Mouse (Mus musculus) hindbrain, embryonic 10.5 days (tissue): ENCODE measurements around the gene Eif5. TPM values are rescaled to one million over a fixed set of nuclear protein-coding genes. Genes with fewer than 3 reads are reported as not detected.
"Not testable (repeated sequence)": the region's sequence is repeated elsewhere in the genome, so short reads cannot be mapped to it uniquely, and the experiment has no call there.

ENCODE experiments used
- DNase-seq: peaks from one replicate; pipeline ENCODE4 v3.0.0-alpha.2; 2017; ENCODE audit warnings: low spot score
- H3K27ac ChIP-seq: fragments of 300-500 bp; sonication (generic); 2 replicates; pipeline ENCODE4 v1.5.1; 2016; ENCODE audit warnings: mild to moderate bottlenecking, moderate library complexity
- H3K27me3 ChIP-seq: fragments of 300-500 bp; sonication (generic); 2 replicates; pipeline ENCODE4 v1.6.1; 2016; ENCODE audit warnings: mild to moderate bottlenecking; ENCODE audit not compliant: poor library complexity, insufficient read depth, severe bottlenecking
- H3K36me3 ChIP-seq: fragments of 300-500 bp; sonication (generic); 2 replicates; pipeline ENCODE4 v1.6.1; 2016; ENCODE audit warnings: mild to moderate bottlenecking, moderate library complexity
- H3K4me1 ChIP-seq: fragments of 300-500 bp; sonication (generic); replicated peaks from 2 replicates; pipeline ENCODE4 v1.6.1; 2016; ENCODE audit warnings: mild to moderate bottlenecking
- H3K4me3 ChIP-seq: fragments of 300-500 bp; sonication (generic); 2 replicates; pipeline ENCODE4 v1.5.1; 2016; ENCODE audit warnings: mild to moderate bottlenecking, moderate library complexity
- H3K9me3 ChIP-seq: fragments of 300-500 bp; sonication (generic); 2 replicates; pipeline ENCODE4 v1.6.1; 2016; ENCODE audit warnings: mild to moderate bottlenecking, moderate library complexity
- WGBS: fragments of 180-500 bp; shearing (Covaris S2); methylation state at CpG from one replicate; pipeline ENCODE4 v1.1.7; 2016; 5-methylcytosine and 5-hydroxymethylcytosine counted together
- polyA plus RNA-seq: library from polyadenylated mRNA; unstranded; fragments of >200 nt; fragmentation: Nextera tagmentation; extraction: Ambion mirVana; gene quantifications from 2 replicates; pipeline ENCODE4 v1.2.1, GENCODE M21; 2016

Gene Eif5
- 570 and 710 TPM in 2 replicates for polyA plus RNA-seq

GRCm38 (mm10) chr12:111537796-111538291, at the start of gene Eif5:
Eif5 (plus strand) TSS chr12:111538016.
- H3K4me1 ChIP-seq = peaks cover 40% of the 10 kb centered on the region
- H3K27ac ChIP-seq = peak within 1 kb of the TSS; percentile 99
- H3K9me3 ChIP-seq = no peaks in the 10 kb centered on the region
- WGBS = 1% methylated on average over 46 of the region's 47 CpGs
- no peaks in the 10 kb centered on the region for H3K27me3 ChIP-seq
- peak within 1 kb of the TSS; percentile 97 for H3K4me3 ChIP-seq
- peak; percentile 100 for DNase-seq
- H3K36me3 ChIP-seq = peaks cover 44% of the 10 kb centered on the region

GRCm38 (mm10) chr12:111489261-111489865, 48.5 kb upstream of the Eif5 start:
- DNase-seq = no peak
- H3K4me1 ChIP-seq = peaks cover 21% of the 10 kb centered on the region
- H3K36me3 ChIP-seq = no peaks in the 10 kb centered on the region
- no peak overlapping the region for H3K27ac ChIP-seq
- H3K9me3 ChIP-seq = no peaks in the 10 kb centered on the region
- H3K4me3 ChIP-seq = no peak overlapping the region
- peaks cover 52% of the 10 kb centered on the region for H3K27me3 ChIP-seq
- WGBS = 76% methylated on average over 11 of the region's 11 CpGs

- no peak for DNase-seq
- no peak overlapping the region for H3K4me3 ChIP-seq
- H3K27ac ChIP-seq = no peak overlapping the region
- WGBS = 80% methylated on average over 4 of the region's 4 CpGs
- peaks cover 9% of the 10 kb centered on the region for H3K4me1 ChIP-seq
- H3K36me3 ChIP-seq = no peaks in the 10 kb centered on the region
- no peaks in the 10 kb centered on the region for H3K9me3 ChIP-seq
- H3K27me3 ChIP-seq = no peaks in the 10 kb centered on the region
Measured at GRCm38 (mm10) chr12:111494931-111495330, 42.9 kb upstream of the Eif5 start.

DNA sequence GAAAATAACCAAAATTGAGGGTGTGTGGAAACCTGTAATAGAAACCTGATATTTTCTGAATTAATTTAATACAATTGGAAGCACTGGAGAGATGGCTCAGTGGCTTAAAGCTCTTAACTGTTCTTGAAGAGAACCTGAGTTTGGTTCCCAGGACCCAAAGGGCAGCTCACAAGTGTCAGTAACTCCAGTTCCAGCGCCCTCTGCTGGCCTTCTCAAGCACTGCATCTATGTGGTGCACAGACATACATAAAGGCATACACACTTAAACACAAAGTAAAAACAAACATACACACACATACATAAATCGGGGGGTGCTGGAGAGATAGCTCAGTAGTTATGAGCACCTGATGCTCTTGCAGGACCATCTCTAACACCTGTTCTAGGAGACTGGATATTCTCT, 40.7 kb upstream of the Eif5 start:
- no peak for DNase-seq
- Histone ChIP-seq H3K4me3 (no peak overlapping the region), H3K27me3 (no peaks in the 10 kb centered on the region), H3K9me3 (peaks cover 1% of the 10 kb centered on the region; the same call in 1 of the 2 replicates), H3K27ac (no peak overlapping the region), H3K36me3 (no peaks in the 10 kb centered on the region), H3K4me1 (peaks cover 26% of the 10 kb centered on the region)
- WGBS = 50% methylated on average over 2 of the region's 2 CpGs

GRCm38 (mm10) chr12:111499617-111500016, 38.2 kb upstream of the Eif5 start:
- Histone ChIP-seq H3K27me3 (peaks cover 9% of the 10 kb centered on the region; the same call in 1 of the 2 replicates), H3K36me3 (no peaks in the 10 kb centered on the region), H3K27ac (peak overlapping the region; percentile 89), H3K4me1 (peaks cover 33% of the 10 kb centered on the region), H3K9me3 (peaks cover 7% of the 10 kb centered on the region; the same call in 1 of the 2 replicates), H3K4me3 (no peak overlapping the region)
- no peak for DNase-seq
- WGBS = 53% methylated on average over 5 of the region's 5 CpGs

DNA sequence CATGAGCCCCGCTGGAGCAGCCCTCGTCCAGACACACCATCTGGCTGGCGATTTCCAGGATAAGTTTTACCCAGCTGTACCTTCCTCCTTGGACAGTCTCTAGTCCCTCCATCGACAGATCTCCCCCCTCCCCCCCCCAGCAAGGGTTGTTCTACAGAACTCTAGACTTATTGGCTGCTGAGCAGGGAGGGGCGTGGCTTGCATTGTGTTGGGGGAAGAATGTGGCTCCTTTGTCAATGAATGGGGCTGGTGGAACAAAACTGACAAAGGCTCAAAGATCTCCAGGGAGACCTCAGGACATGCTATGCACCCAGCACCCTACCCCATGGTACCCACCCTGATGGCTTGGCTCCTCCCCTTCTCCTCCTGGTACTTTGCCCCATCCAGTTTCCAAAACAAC, 37.1 kb upstream of the Eif5 start:
- H3K4me1 ChIP-seq = peaks cover 35% of the 10 kb centered on the region
- no peaks in the 10 kb centered on the region for H3K36me3 ChIP-seq
- peak overlapping the region; percentile 34 for H3K4me3 ChIP-seq
- peak overlapping the region; percentile 89 for H3K27ac ChIP-seq
- H3K27me3 ChIP-seq = peaks cover 10% of the 10 kb centered on the region; the same call in 1 of the 2 replicates
- peak; percentile 85 for DNase-seq
- 15% methylated on average over 5 of the region's 5 CpGs for WGBS
- H3K9me3 ChIP-seq = peaks cover 7% of the 10 kb centered on the region; the same call in 1 of the 2 replicates

- 88% methylated on average over 12 of the region's 12 CpGs for WGBS
- DNase-seq = no peak
Measured at GRCm38 (mm10) chr12:111503063-111503567, 34.7 kb upstream of the Eif5 start.

GRCm38 (mm10) chr12:111503571-111503970, 34.2 kb upstream of the Eif5 start:
- WGBS = 75% methylated on average over 5 of the region's 5 CpGs
- H3K4me3 ChIP-seq = no peak overlapping the region

More at GRCm38 (mm10) chr12:111503063-111503567, 34.7 kb upstream of the Eif5 start:
- Histone ChIP-seq H3K4me1 (peaks cover 35% of the 10 kb centered on the region), H3K4me3 (no peak overlapping the region), H3K36me3 (no peaks in the 10 kb centered on the region), H3K27ac (no peak overlapping the region), H3K9me3 (peaks cover 7% of the 10 kb centered on the region; the same call in 1 of the 2 replicates), H3K27me3 (peaks cover 10% of the 10 kb centered on the region; the same call in 1 of the 2 replicates)

GRCm38 (mm10) chr12:111504904-111505303, 32.9 kb upstream of the Eif5 start:
- Histone ChIP-seq H3K9me3 (peaks cover 7% of the 10 kb centered on the region; the same call in 1 of the 2 replicates), H3K4me3 (peak overlapping the region; percentile 32), H3K36me3 (no peaks in the 10 kb centered on the region), H3K4me1 (peaks cover 26% of the 10 kb centered on the region), H3K27ac (no peak overlapping the region), H3K27me3 (peaks cover 10% of the 10 kb centered on the region; the same call in 1 of the 2 replicates)
- 7% methylated on average over 12 of the region's 12 CpGs for WGBS
- DNase-seq = peak; percentile 89

More at GRCm38 (mm10) chr12:111503571-111503970, 34.2 kb upstream of the Eif5 start:
- Histone ChIP-seq H3K27me3 (peaks cover 10% of the 10 kb centered on the region; the same call in 1 of the 2 replicates), H3K36me3 (no peaks in the 10 kb centered on the region), H3K27ac (no peak overlapping the region), H3K9me3 (peaks cover 7% of the 10 kb centered on the region; the same call in 1 of the 2 replicates), H3K4me1 (peaks cover 35% of the 10 kb centered on the region)
- no peak for DNase-seq

DNA sequence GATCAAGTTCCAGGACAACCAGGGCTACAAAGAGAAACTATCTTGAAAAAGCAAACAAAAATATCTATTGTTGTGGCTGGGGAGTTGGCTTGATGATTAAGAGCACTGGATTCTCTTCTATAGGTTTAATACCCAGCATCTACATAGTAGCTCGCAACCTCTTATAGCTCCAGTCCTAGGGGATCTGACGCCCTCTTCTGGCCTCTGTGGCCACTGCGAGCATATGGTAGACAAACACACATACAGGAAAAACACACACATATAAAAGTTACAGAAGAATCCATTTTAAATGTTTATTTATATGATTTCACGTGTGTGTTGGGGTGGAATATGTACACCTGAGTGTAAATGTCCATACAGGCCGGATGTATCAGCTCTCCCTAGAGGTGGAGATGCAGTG, 30.8 kb upstream of the Eif5 start:
- no peak for DNase-seq
- no peak overlapping the region for H3K4me3 ChIP-seq
- H3K36me3 ChIP-seq = no peaks in the 10 kb centered on the region
- peaks cover 6% of the 10 kb centered on the region; the same call in 1 of the 2 replicates for H3K9me3 ChIP-seq
- peaks cover 10% of the 10 kb centered on the region; the same call in 1 of the 2 replicates for H3K27me3 ChIP-seq
- H3K4me1 ChIP-seq = peaks cover 9% of the 10 kb centered on the region
- H3K27ac ChIP-seq = no peak overlapping the region
- 65% methylated on average over 5 of the region's 5 CpGs for WGBS

- H3K9me3 ChIP-seq = no peaks in the 10 kb centered on the region
- H3K4me1 ChIP-seq = peaks cover 9% of the 10 kb centered on the region
- no peak for DNase-seq
- no peaks in the 10 kb centered on the region for H3K36me3 ChIP-seq
- H3K4me3 ChIP-seq = no peak overlapping the region
- peaks cover 10% of the 10 kb centered on the region; the same call in 1 of the 2 replicates for H3K27me3 ChIP-seq
- no peak overlapping the region for H3K27ac ChIP-seq
- WGBS = 90% methylated on average over 10 of the region's 10 CpGs
Measured at GRCm38 (mm10) chr12:111507962-111508361, 29.9 kb upstream of the Eif5 start.

DNA sequence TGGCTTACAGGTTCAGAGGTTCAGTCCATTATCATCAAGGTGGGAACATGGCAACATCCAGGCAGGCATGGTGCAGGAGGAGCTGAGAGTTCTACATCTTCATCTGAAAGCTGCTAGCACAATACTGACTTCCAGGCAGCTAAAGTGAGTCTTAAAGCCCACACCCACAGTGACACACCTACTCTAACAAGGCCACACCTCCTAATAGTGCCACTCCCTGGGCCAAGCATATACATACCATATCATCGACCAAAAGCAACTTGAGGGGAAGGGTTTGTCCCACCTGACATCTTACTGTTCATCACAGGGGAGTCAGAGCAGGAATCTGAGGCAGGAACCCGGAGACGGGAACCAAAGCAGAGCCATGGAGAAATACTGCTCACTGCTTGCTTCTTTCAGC, 29.4 kb upstream of the Eif5 start:
- WGBS = 84% methylated on average over 3 of the region's 3 CpGs
- H3K4me3 ChIP-seq, H3K9me3 ChIP-seq, H3K27ac ChIP-seq, DNase-seq, H3K27me3 ChIP-seq, H3K4me1 ChIP-seq, H3K36me3 ChIP-seq: not testable (repeated sequence)

- Histone ChIP-seq H3K4me1 (0 out of 2 replicates have a peak, but pooled peaks cover 11% of the 10 kb centered on the region), H3K9me3 (no peaks in the 10 kb centered on the region), H3K27me3 (no peaks in the 10 kb centered on the region), H3K36me3 (no peaks in the 10 kb centered on the region), H3K27ac (no peak overlapping the region), H3K4me3 (no peak overlapping the region)
- 88% methylated on average over 12 of the region's 12 CpGs for WGBS
- no peak for DNase-seq
Measured at GRCm38 (mm10) chr12:111512572-111513063, 25.2 kb upstream of the Eif5 start.
